Mouse (Mus musculus) C2C12 (cell line): ENCODE measurements at regions not wholly inside any gene's neighbourhood (a gene's known extent, or its start where the extent isn't known, plus 50 kb on each side); places are given as distances from the start of the nearest gene placed in this dataset.

Experiments
- H3K27me3 ChIP-seq: one replicate; pipeline ENCODE4 v1.6.1; 2011; ENCODE audit not compliant: control insufficient read depth, insufficient read depth, insufficient read length
- H3K36me3 ChIP-seq: one replicate; pipeline ENCODE4 v1.6.1; 2011; ENCODE audit not compliant: control insufficient read depth, insufficient read depth
- H3K4me3 ChIP-seq: one replicate; pipeline ENCODE4 v1.5.1; 2011; ENCODE audit warnings: mild to moderate bottlenecking, control low read depth; ENCODE audit not compliant: poor library complexity, insufficient read depth, severe bottlenecking
- H3K79me2 ChIP-seq: one replicate; pipeline ENCODE4 v1.6.1; 2011; ENCODE audit not compliant: control insufficient read depth, insufficient read depth
- H3K79me3 ChIP-seq: one replicate; pipeline ENCODE4 v1.6.1; 2011; ENCODE audit warnings: low read depth, control low read depth
- H3ac ChIP-seq: one replicate; pipeline ENCODE3; 2011; ENCODE audit warnings: low read depth; ENCODE audit not compliant: control insufficient read depth, insufficient read length
- CEBPB ChIP-seq: IDR thresholded peaks from one replicate; pipeline ENCODE4 v1.6.1; 2011; ENCODE audit warnings: low read depth, mild to moderate bottlenecking, control low read depth, moderate library complexity
- CTCF ChIP-seq: IDR thresholded peaks from one replicate; pipeline ENCODE4 v1.5.1; 2011; ENCODE audit not compliant: control insufficient read depth, insufficient read depth, insufficient read length
- FOSL1 ChIP-seq: IDR thresholded peaks from one replicate; pipeline ENCODE4 v1.8.0; 2011; ENCODE audit warnings: mild to moderate bottlenecking, low read length; ENCODE audit not compliant: poor library complexity, insufficient read depth, severe bottlenecking
- MAX ChIP-seq: IDR thresholded peaks from one replicate; pipeline ENCODE4 v1.6.1; 2011; ENCODE audit warnings: mild to moderate bottlenecking, control low read depth
- MYOD1 ChIP-seq: IDR thresholded peaks from one replicate; pipeline ENCODE4 v1.6.1; 2011; ENCODE audit warnings: low read depth; ENCODE audit not compliant: control insufficient read depth, insufficient read length
- MYOG ChIP-seq: IDR thresholded peaks from one replicate; pipeline ENCODE4 v1.6.1; 2011; ENCODE audit not compliant: control insufficient read depth, insufficient read length; ENCODE audit errors: extremely low read depth
- USF1 ChIP-seq: IDR thresholded peaks from one replicate; pipeline ENCODE4 v1.6.1; 2011; ENCODE audit warnings: low read depth, mild to moderate bottlenecking, control low read depth, moderate library complexity

GRCm38 (mm10) chr9:92919396-92919795 lies 377.4 kb downstream of the Plod2 start:
- Histone ChIP-seq H3ac (no peak overlapping the region), H3K79me3 (no peaks in the 10 kb centered on the region), H3K36me3 (no peaks in the 10 kb centered on the region), H3K27me3 (no peaks in the 10 kb centered on the region), H3K4me3 (no peak overlapping the region), H3K79me2 (no peaks in the 10 kb centered on the region)
- TF ChIP-seq CTCF (no peak), MYOD1 (no peak), USF1 (no peak), CEBPB (no peak), FOSL1 (no peak), MAX (no peak), MYOG (no peak)

GRCm38 (mm10) chr9:92930231-92930966 lies 388.4 kb downstream of the Plod2 start:
- no peaks in the 10 kb centered on the region for H3K79me3 ChIP-seq
- TF ChIP-seq MAX (no peak), CEBPB (no peak), FOSL1 (no peak), USF1 (no peak), MYOD1 (no peak), MYOG (no peak), CTCF (no peak)

GRCm38 (mm10) chr9:92937802-92938201 lies 395.8 kb downstream of the Plod2 start:
- no peak overlapping the region for H3ac ChIP-seq
- no peaks in the 10 kb centered on the region for H3K79me3 ChIP-seq
- TF ChIP-seq CTCF (no peak), MYOG (no peak), MYOD1 (no peak), USF1 (no peak), MAX (no peak), FOSL1 (no peak), CEBPB (no peak)
- H3K79me2 ChIP-seq: no peaks in the 10 kb centered on the region
- H3K4me3 ChIP-seq: no peak overlapping the region
- H3K36me3 ChIP-seq: no peaks in the 10 kb centered on the region
- H3K27me3 ChIP-seq: no peaks in the 10 kb centered on the region

More at GRCm38 (mm10) chr9:92930231-92930966, 388.4 kb downstream of the Plod2 start:
- Histone ChIP-seq H3K79me2 (no peaks in the 10 kb centered on the region), H3K4me3 (no peak overlapping the region), H3K36me3 (no peaks in the 10 kb centered on the region), H3K27me3 (no peaks in the 10 kb centered on the region), H3ac (no peak overlapping the region)

- Histone ChIP-seq H3ac (no peak overlapping the region), H3K27me3 (no peaks in the 10 kb centered on the region), H3K79me2 (no peaks in the 10 kb centered on the region), H3K36me3 (no peaks in the 10 kb centered on the region), H3K79me3 (no peaks in the 10 kb centered on the region), H3K4me3 (no peak overlapping the region)
- TF ChIP-seq MAX (no peak), MYOG (no peak), FOSL1 (no peak), USF1 (no peak), CTCF (no peak), MYOD1 (no peak), CEBPB (no peak)
These were observed 408.1 kb downstream of the Plod2 start for GRCm38 (mm10) chr9:92950092-92950491.

GRCm38 (mm10) chr9:92963275-92963674 lies 421.3 kb downstream of the Plod2 start:
- TF ChIP-seq MYOD1 (no peak), MAX (no peak), CEBPB (no peak), FOSL1 (no peak), USF1 (no peak), MYOG (no peak), CTCF (no peak)
- no peaks in the 10 kb centered on the region for H3K79me2 ChIP-seq
- H3K27me3 ChIP-seq: no peaks in the 10 kb centered on the region

GRCm38 (mm10) chr9:92991759-92992158 lies 449.7 kb downstream of the Plod2 start:
- H3K79me2 ChIP-seq: no peaks in the 10 kb centered on the region
- H3K4me3 ChIP-seq: no peak overlapping the region
- H3ac ChIP-seq: no peak overlapping the region
- no peaks in the 10 kb centered on the region for H3K36me3 ChIP-seq
- no peaks in the 10 kb centered on the region for H3K79me3 ChIP-seq
- no peaks in the 10 kb centered on the region for H3K27me3 ChIP-seq
- TF ChIP-seq FOSL1 (no peak), MYOD1 (no peak), MAX (no peak), MYOG (no peak), CTCF (no peak), CEBPB (no peak), USF1 (no peak)

More at GRCm38 (mm10) chr9:92963275-92963674, 421.3 kb downstream of the Plod2 start:
- Histone ChIP-seq H3ac (no peak overlapping the region), H3K79me3 (no peaks in the 10 kb centered on the region), H3K4me3 (no peak overlapping the region), H3K36me3 (no peaks in the 10 kb centered on the region)
